Mouse (Mus musculus): ENCODE data around the gene Olfr1128. TPM values are rescaled to one million over a fixed set of nuclear protein-coding genes. Genes with fewer than 3 reads are reported as not detected.
"Not testable (repeated sequence)": the region's sequence is repeated elsewhere in the genome, so short reads cannot be mapped to it uniquely, and the experiment has no call there.

Olfr1128 gene
- total and polyA plus RNA-seq, 2 experiments from 2014 or later = not detected

- Histone ChIP-seq H3K27ac (ENCODE audit: low read depth, low read length) (no peak overlapping the region), H3K4me2 (ENCODE audit: low read depth, low read length, poor library complexity, severe bottlenecking) (no peak overlapping the region), H3K36me3 (ENCODE audit: insufficient read depth, low read length) (no peaks in the 10 kb centered on the region), H3K27me3 (ENCODE audit: insufficient read depth, low read length) (no peaks in the 10 kb centered on the region), H3K4me1 (ENCODE audit: insufficient read depth, low read length) (no peaks in the 10 kb centered on the region), H3K9me3 (ENCODE audit: low read length) (no peaks in the 10 kb centered on the region), H3K9ac (replicated peaks; ENCODE audit: low read length, poor library complexity, severe bottlenecking) (no peak overlapping the region), H3K4me3 (ENCODE audit: low read depth, low read length) (no peak overlapping the region)
- no peak for TF ChIP-seq CTCF (IDR thresholded peaks at IDR 0.05)
- no peak for ATAC-seq (ENCODE audit: low FRiP score)
- 94% methylated on average over 3 of the region's 3 CpGs for WGBS
- no peak for DNase-seq (ENCODE audit: low spot score)
These were observed 28.8 kb downstream of the Olfr1128 start for GRCm38 (mm10) chr2:87516581-87516980.

- H3K9me3 ChIP-seq (ENCODE audit: low read length) = no peaks in the 10 kb centered on the region
- WGBS = 78% methylated on average over 7 of the region's 8 CpGs
- ATAC-seq (ENCODE audit: low FRiP score) (no peak), DNase-seq (ENCODE audit: low spot score) (no peak)
- H3K27me3 ChIP-seq (ENCODE audit: insufficient read depth, low read length) = no peaks in the 10 kb centered on the region
- H3K4me1 ChIP-seq (ENCODE audit: insufficient read depth, low read length) = no peaks in the 10 kb centered on the region
- H3K4me3 ChIP-seq (ENCODE audit: low read depth, low read length) = no peak overlapping the region
- no peaks in the 10 kb centered on the region for H3K36me3 ChIP-seq (ENCODE audit: insufficient read depth, low read length)
- no peak for TF ChIP-seq CTCF (IDR thresholded peaks at IDR 0.05)
- H3K27ac ChIP-seq (ENCODE audit: low read depth, low read length) = no peak overlapping the region
- no peak overlapping the region for H3K9ac ChIP-seq (replicated peaks; ENCODE audit: low read length, poor library complexity, severe bottlenecking)
- no peak overlapping the region for H3K4me2 ChIP-seq (ENCODE audit: low read depth, low read length, poor library complexity, severe bottlenecking)
These were observed 29.8 kb downstream of the Olfr1128 start for GRCm38 (mm10) chr2:87515457-87516060.

- H3K4me2 ChIP-seq (ENCODE audit: low read depth, low read length, poor library complexity, severe bottlenecking) = no peak overlapping the region
- ATAC-seq (ENCODE audit: low FRiP score) = no peak
- H3K27me3 ChIP-seq (ENCODE audit: insufficient read depth, low read length) = no peaks in the 10 kb centered on the region
- H3K4me1 ChIP-seq (ENCODE audit: insufficient read depth, low read length) = no peaks in the 10 kb centered on the region
- no peak overlapping the region for H3K27ac ChIP-seq (ENCODE audit: low read depth, low read length)
- WGBS = 83% methylated on average over 2 of the region's 2 CpGs
- H3K36me3 ChIP-seq (ENCODE audit: insufficient read depth, low read length) = no peaks in the 10 kb centered on the region
- DNase-seq (ENCODE audit: low spot score) = no peak
- H3K9me3 ChIP-seq (ENCODE audit: low read length) = no peaks in the 10 kb centered on the region
- no peak for TF ChIP-seq CTCF (IDR thresholded peaks at IDR 0.05)
- H3K4me3 ChIP-seq (ENCODE audit: low read depth, low read length) = no peak overlapping the region
- H3K9ac ChIP-seq (replicated peaks; ENCODE audit: low read length, poor library complexity, severe bottlenecking) = no peak overlapping the region
These were observed 30.3 kb downstream of the Olfr1128 start for GRCm38 (mm10) chr2:87515046-87515445.

- 86% methylated on average over 6 of the region's 6 CpGs for WGBS
- H3K4me2 ChIP-seq (ENCODE audit: low read depth, low read length, poor library complexity, severe bottlenecking) = no peak within 1 kb of the TSS
- no peaks in the 10 kb centered on the region for H3K36me3 ChIP-seq (ENCODE audit: insufficient read depth, low read length)
- H3K27ac ChIP-seq (ENCODE audit: low read depth, low read length) = no peak within 1 kb of the TSS
- no peaks in the 10 kb centered on the region for H3K27me3 ChIP-seq (ENCODE audit: insufficient read depth, low read length)
- no peaks in the 10 kb centered on the region for H3K4me1 ChIP-seq (ENCODE audit: insufficient read depth, low read length)
- DNase-seq (ENCODE audit: low spot score) = no peak
- ATAC-seq (ENCODE audit: low FRiP score) = no peak
- no peak within 1 kb of the TSS for H3K4me3 ChIP-seq (ENCODE audit: low read depth, low read length)
- TF ChIP-seq CTCF (IDR thresholded peaks at IDR 0.05) = no peak
- H3K9ac ChIP-seq (replicated peaks; ENCODE audit: low read length, poor library complexity, severe bottlenecking) = no peak within 1 kb of the TSS
- H3K9me3 ChIP-seq (ENCODE audit: low read length) = no peaks in the 10 kb centered on the region
These were observed 39.1 kb downstream of the Olfr1128 start, which contains the start of gene Pramel6 for GRCm38 (mm10) chr2:87506265-87506664. Pramel6 (plus strand) TSS chr2:87506565.

- not testable (repeated sequence) for H3K4me3 ChIP-seq (ENCODE audit: low read depth, low read length); H3K4me2 ChIP-seq (ENCODE audit: low read depth, low read length, poor library complexity, severe bottlenecking); H3K4me1 ChIP-seq (ENCODE audit: insufficient read depth, low read length); DNase-seq (ENCODE audit: low spot score); H3K27ac ChIP-seq (ENCODE audit: low read depth, low read length); ATAC-seq (ENCODE audit: low FRiP score); H3K27me3 ChIP-seq (ENCODE audit: insufficient read depth, low read length); H3K9me3 ChIP-seq (ENCODE audit: low read length); H3K36me3 ChIP-seq (ENCODE audit: insufficient read depth, low read length); H3K9ac ChIP-seq (replicated peaks; ENCODE audit: low read length, poor library complexity, severe bottlenecking)
- WGBS = 82% methylated on average over 4 of the region's 5 CpGs
These were observed 48.3 kb downstream of the Olfr1128 start, which contains the start of gene Pramel7 for GRCm38 (mm10) chr2:87496993-87497392. Pramel7 (minus strand) TSS chr2:87497093.

Other genes with a start within 250 kb of the Olfr1128 start
- not detected in 2 replicates for gene Olfr1118, start 238.0 kb downstream of the Olfr1128 start, total RNA-seq (2014; rRNA removed)
- gene Olfr1118, start 238.0 kb downstream of the Olfr1128 start, polyA plus RNA-seq (2015; fragmentation: Nextera tagmentation; extraction: Ambion mirVana) = not detected in 2 replicates
- gene Olfr1120, start 190.7 kb downstream of the Olfr1128 start, total RNA-seq (2014; rRNA removed) = not detected in 2 replicates
- not detected in 2 replicates for gene Olfr1120, start 190.7 kb downstream of the Olfr1128 start, polyA plus RNA-seq (2015; fragmentation: Nextera tagmentation; extraction: Ambion mirVana)
- not detected in 2 replicates for gene Olfr1121, start 175.6 kb downstream of the Olfr1128 start, total RNA-seq (2014; rRNA removed)
- not detected in 2 replicates for gene Olfr1121, start 175.6 kb downstream of the Olfr1128 start, polyA plus RNA-seq (2015; fragmentation: Nextera tagmentation; extraction: Ambion mirVana)
- not detected in 2 replicates for gene Olfr1122, start 159.7 kb downstream of the Olfr1128 start, total RNA-seq (2014; rRNA removed)
- not detected in 2 replicates for gene Olfr1122, start 159.7 kb downstream of the Olfr1128 start, polyA plus RNA-seq (2015; fragmentation: Nextera tagmentation; extraction: Ambion mirVana)
- not detected in 2 replicates for gene Olfr1123, start 128.9 kb downstream of the Olfr1128 start, total RNA-seq (2014; rRNA removed)
- gene Olfr1123, start 128.9 kb downstream of the Olfr1128 start, polyA plus RNA-seq (2015; fragmentation: Nextera tagmentation; extraction: Ambion mirVana) = not detected in 2 replicates
- not detected in 2 replicates for gene Olfr1124, start 115.3 kb downstream of the Olfr1128 start, total RNA-seq (2014; rRNA removed)
- gene Olfr1124, start 115.3 kb downstream of the Olfr1128 start, polyA plus RNA-seq (2015; fragmentation: Nextera tagmentation; extraction: Ambion mirVana) = 0.10 TPM in 1 of 2 replicates, not detected in the other
- gene Olfr1126, start 91.6 kb downstream of the Olfr1128 start, total RNA-seq (2014; rRNA removed) = not detected in 2 replicates
- not detected in 2 replicates for gene Olfr1126, start 91.6 kb downstream of the Olfr1128 start, polyA plus RNA-seq (2015; fragmentation: Nextera tagmentation; extraction: Ambion mirVana)
- gene Pramel7, start 48.4 kb downstream of the Olfr1128 start, total RNA-seq (2014; rRNA removed) = not detected in 2 replicates
- not detected in 2 replicates for gene Pramel7, start 48.4 kb downstream of the Olfr1128 start, polyA plus RNA-seq (2015; fragmentation: Nextera tagmentation; extraction: Ambion mirVana)
- not detected in 2 replicates for gene Pramel6, start 39.0 kb downstream of the Olfr1128 start, total RNA-seq (2014; rRNA removed)
- gene Pramel6, start 39.0 kb downstream of the Olfr1128 start, polyA plus RNA-seq (2015; fragmentation: Nextera tagmentation; extraction: Ambion mirVana) = not detected in 2 replicates
- gene Olfr153, start 13.7 kb downstream of the Olfr1128 start, total RNA-seq (2014; rRNA removed) = 0.52 TPM in 1 of 2 replicates, not detected in the other
- gene Olfr153, start 13.7 kb downstream of the Olfr1128 start, polyA plus RNA-seq (2015; fragmentation: Nextera tagmentation; extraction: Ambion mirVana) = not detected in 2 replicates
- gene Olfr1129, start 28.4 kb upstream of the Olfr1128 start, total RNA-seq (2014; rRNA removed) = not detected in 2 replicates
- gene Olfr1129, start 28.4 kb upstream of the Olfr1128 start, polyA plus RNA-seq (2015; fragmentation: Nextera tagmentation; extraction: Ambion mirVana) = not detected in 2 replicates
- not detected in 2 replicates for gene Olfr1130, start 60.7 kb upstream of the Olfr1128 start, total RNA-seq (2014; rRNA removed)
- not detected in 2 replicates for gene Olfr1130, start 60.7 kb upstream of the Olfr1128 start, polyA plus RNA-seq (2015; fragmentation: Nextera tagmentation; extraction: Ambion mirVana)
- gene Olfr1131, start 81.6 kb upstream of the Olfr1128 start, total RNA-seq (2014; rRNA removed) = 0.38 TPM in 1 of 2 replicates, not detected in the other
- gene Olfr1131, start 81.6 kb upstream of the Olfr1128 start, polyA plus RNA-seq (2015; fragmentation: Nextera tagmentation; extraction: Ambion mirVana) = not detected in 2 replicates
- gene Olfr1132, start 92.0 kb upstream of the Olfr1128 start, total RNA-seq (2014; rRNA removed) = not detected in 2 replicates
- gene Olfr1132, start 92.0 kb upstream of the Olfr1128 start, polyA plus RNA-seq (2015; fragmentation: Nextera tagmentation; extraction: Ambion mirVana) = not detected in 2 replicates
- gene Olfr1133, start 101.8 kb upstream of the Olfr1128 start, total RNA-seq (2014; rRNA removed) = not detected in 2 replicates
- gene Olfr1133, start 101.8 kb upstream of the Olfr1128 start, polyA plus RNA-seq (2015; fragmentation: Nextera tagmentation; extraction: Ambion mirVana) = not detected in 2 replicates
- not detected in 2 replicates for gene Olfr1134, start 112.9 kb upstream of the Olfr1128 start, total RNA-seq (2014; rRNA removed)
- gene Olfr1134, start 112.9 kb upstream of the Olfr1128 start, polyA plus RNA-seq (2015; fragmentation: Nextera tagmentation; extraction: Ambion mirVana) = not detected in 2 replicates
- not detected in 2 replicates for gene Olfr1135, start 128.1 kb upstream of the Olfr1128 start, total RNA-seq (2014; rRNA removed)
- not detected in 2 replicates for gene Olfr1135, start 128.1 kb upstream of the Olfr1128 start, polyA plus RNA-seq (2015; fragmentation: Nextera tagmentation; extraction: Ambion mirVana)
- not detected in 2 replicates for gene Olfr1136, start 148.4 kb upstream of the Olfr1128 start, total RNA-seq (2014; rRNA removed)
- gene Olfr1136, start 148.4 kb upstream of the Olfr1128 start, polyA plus RNA-seq (2015; fragmentation: Nextera tagmentation; extraction: Ambion mirVana) = not detected in 2 replicates
- not detected in 2 replicates for gene Olfr1137, start 167.6 kb upstream of the Olfr1128 start, total RNA-seq (2014; rRNA removed)
- not detected in 2 replicates for gene Olfr1137, start 167.6 kb upstream of the Olfr1128 start, polyA plus RNA-seq (2015; fragmentation: Nextera tagmentation; extraction: Ambion mirVana)
- not detected in 2 replicates for gene Olfr1138, start 194.4 kb upstream of the Olfr1128 start, total RNA-seq (2014; rRNA removed)
- gene Olfr1138, start 194.4 kb upstream of the Olfr1128 start, polyA plus RNA-seq (2015; fragmentation: Nextera tagmentation; extraction: Ambion mirVana) = not detected in 2 replicates
- gene Olfr1140, start 198.2 kb upstream of the Olfr1128 start, total RNA-seq (2014; rRNA removed) = not detected in 2 replicates
- gene Olfr1140, start 198.2 kb upstream of the Olfr1128 start, polyA plus RNA-seq (2015; fragmentation: Nextera tagmentation; extraction: Ambion mirVana) = 0.16 TPM in 1 of 2 replicates, not detected in the other
- not detected in 2 replicates for gene Olfr1141, start 208.4 kb upstream of the Olfr1128 start, total RNA-seq (2014; rRNA removed)
- gene Olfr1141, start 208.4 kb upstream of the Olfr1128 start, polyA plus RNA-seq (2015; fragmentation: Nextera tagmentation; extraction: Ambion mirVana) = not detected in 2 replicates
- gene Olfr152, start 233.9 kb upstream of the Olfr1128 start, total RNA-seq (2014; rRNA removed) = not detected in 2 replicates
- gene Olfr152, start 233.9 kb upstream of the Olfr1128 start, polyA plus RNA-seq (2015; fragmentation: Nextera tagmentation; extraction: Ambion mirVana) = not detected in 2 replicates